Mouse (Mus musculus) hindbrain, postnatal 0 days (tissue): ENCODE data around the gene Col26a1. TPM values are rescaled to one million over a fixed set of nuclear protein-coding genes. Genes with fewer than 3 reads are reported as not detected.

Experiments
- ATAC-seq: fragments of 200-750 bp; cut with Nextera tagmentation; 2 replicates; pipeline ENCODE4 v1.8.0; 2017; ENCODE audit warnings: mild to moderate bottlenecking, moderate TSS enrichment, moderate library complexity
- DNase-seq: peaks from one replicate; pipeline ENCODE4 v3.0.0-alpha.2; 2015; ENCODE audit warnings: low spot score
- H3K27ac ChIP-seq: fragments of 300-500 bp; sonication (generic); 2 replicates; pipeline ENCODE4 v1.5.1; 2014; ENCODE audit warnings: mild to moderate bottlenecking
- H3K27me3 ChIP-seq: fragments of 300-500 bp; sonication (generic); 2 replicates; pipeline ENCODE4 v1.6.1; 2014; ENCODE audit warnings: low read length, mixed read lengths; ENCODE audit not compliant: insufficient read depth
- H3K36me3 ChIP-seq: fragments of 300-500 bp; sonication (generic); 2 replicates; pipeline ENCODE4 v1.6.1; 2014; ENCODE audit warnings: low read length, mixed read lengths; ENCODE audit not compliant: insufficient read depth
- H3K4me1 ChIP-seq: fragments of 300-500 bp; sonication (generic); 2 replicates; pipeline ENCODE4 v1.6.1; 2014; ENCODE audit warnings: antibody characterized with exemption, low read length, mixed read lengths; ENCODE audit not compliant: insufficient read depth
- H3K4me2 ChIP-seq: fragments of 300-500 bp; sonication (generic); 2 replicates; pipeline ENCODE4 v1.6.1; 2014; ENCODE audit warnings: low read depth, mild to moderate bottlenecking, low read length, moderate library complexity, mixed read lengths
- H3K4me3 ChIP-seq: fragments of 300-500 bp; sonication (generic); 2 replicates; pipeline ENCODE4 v1.5.1; 2014; ENCODE audit warnings: low read length
- H3K9ac ChIP-seq: fragments of 300-500 bp; sonication (generic); replicated peaks from 2 replicates; pipeline ENCODE4 v1.6.1; 2014; ENCODE audit warnings: mild to moderate bottlenecking, low read length, moderate library complexity, mixed read lengths
- H3K9me3 ChIP-seq: fragments of 300-500 bp; sonication (generic); 2 replicates; pipeline ENCODE4 v1.6.1; 2016; ENCODE audit warnings: low read length, mixed read lengths
- CTCF ChIP-seq: IDR thresholded peaks from 2 replicates; pipeline ENCODE4 v1.5.1; 2016; ENCODE audit warnings: antibody characterized with exemption, control low read depth, low read depth
- WGBS: fragments of 180-500 bp; shearing (Covaris S2); extraction: QIAGEN DNeasy Blood & Tissue Kit; methylation state at CpG from one replicate; pipeline ENCODE4 v1.1.7; 2014; 5-methylcytosine and 5-hydroxymethylcytosine counted together
- polyA plus RNA-seq: library from polyadenylated mRNA; unstranded; fragments of >200 nt; fragmentation: Nextera tagmentation; extraction: Ambion mirVana; gene quantifications from 2 replicates; pipeline ENCODE4 v1.2.1, GENCODE M21; 2015
- total RNA-seq: library from RNA; depleted of rRNA; stranded (reverse); fragments of >200 nt; gene quantifications from 2 replicates; pipeline ENCODE4 v1.2.3, GENCODE M21; 2014

Gene Col26a1
- total and polyA plus RNA-seq, 2 experiments from 2014 or later: 35.6 to 56.6 TPM

GRCm38 (mm10) chr5:136843930-136844329 lies 39.1 kb downstream of the Col26a1 start:
- DNase-seq (no peak), ATAC-seq (no peak)
- no peak overlapping the region for H3K4me3 ChIP-seq
- H3K9ac ChIP-seq: no peak overlapping the region
- H3K27me3 ChIP-seq: no peaks in the 10 kb centered on the region
- no peak overlapping the region for H3K27ac ChIP-seq
- no peaks in the 10 kb centered on the region for H3K36me3 ChIP-seq
- H3K9me3 ChIP-seq: no peaks in the 10 kb centered on the region
- no peak overlapping the region for H3K4me2 ChIP-seq
- 57% methylated on average over 5 of the region's 5 CpGs for WGBS
- H3K4me1 ChIP-seq: no peaks in the 10 kb centered on the region
- TF ChIP-seq CTCF: no peak

DNA sequence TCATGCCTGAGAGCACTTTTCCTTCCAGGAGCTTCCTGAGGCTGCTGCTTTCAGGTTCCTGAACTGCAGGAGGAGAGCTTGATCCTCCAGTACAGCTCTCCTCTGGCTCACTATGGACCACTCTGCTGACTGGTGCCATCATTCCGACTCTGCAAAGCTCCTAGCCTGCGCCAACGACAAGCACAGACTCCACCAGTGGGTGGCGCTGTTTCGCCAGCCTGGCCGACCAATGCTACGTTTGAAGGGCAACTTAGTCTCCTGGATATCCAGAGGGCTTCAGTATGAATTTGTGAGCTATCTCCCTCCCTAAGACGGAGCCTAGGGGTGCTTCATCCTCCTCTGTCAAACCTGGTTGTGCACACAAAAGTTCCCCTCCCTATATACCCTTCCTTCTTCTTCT lies 43.0 kb downstream of the Col26a1 start:
- TF ChIP-seq CTCF: peak; percentile 83
- Histone ChIP-seq H3K4me3 (no peak overlapping the region), H3K4me1 (no peaks in the 10 kb centered on the region), H3K27ac (no peak overlapping the region), H3K36me3 (no peaks in the 10 kb centered on the region), H3K27me3 (no peaks in the 10 kb centered on the region), H3K9ac (no peak overlapping the region), H3K4me2 (no peak overlapping the region), H3K9me3 (no peaks in the 10 kb centered on the region)
- DNase-seq (peak; percentile 71), ATAC-seq (no peak)
- WGBS: 11% methylated on average over 8 of the region's 8 CpGs

DNA sequence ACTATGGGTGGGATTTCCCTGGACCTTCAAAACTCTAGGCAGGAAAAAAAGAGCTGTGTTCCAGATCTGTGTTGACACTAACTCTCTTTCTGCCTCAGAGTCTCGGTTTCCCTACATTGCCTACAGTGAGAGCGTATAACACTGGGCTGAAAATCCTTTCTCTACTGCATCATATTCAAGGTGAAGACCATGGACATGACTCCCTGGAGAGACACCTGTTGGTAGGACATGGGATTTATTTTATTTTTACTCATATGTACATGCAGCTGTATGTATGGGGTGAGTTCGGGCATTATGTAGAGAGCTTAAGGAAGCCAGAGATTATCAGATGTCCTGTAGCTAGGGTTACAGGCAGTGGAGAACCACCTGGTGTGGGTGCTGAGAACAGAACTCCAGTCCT lies 50.0 kb downstream of the Col26a1 start:
- Histone ChIP-seq H3K9me3 (no peaks in the 10 kb centered on the region), H3K4me3 (no peak overlapping the region), H3K9ac (no peak overlapping the region), H3K36me3 (no peaks in the 10 kb centered on the region), H3K4me1 (no peaks in the 10 kb centered on the region), H3K27me3 (no peaks in the 10 kb centered on the region), H3K4me2 (no peak overlapping the region), H3K27ac (no peak overlapping the region)
- ATAC-seq (no peak), DNase-seq (no peak)
- no peak for TF ChIP-seq CTCF
- WGBS: 85% methylated on average over 3 of the region's 3 CpGs

- Histone ChIP-seq H3K9me3 (no peaks in the 10 kb centered on the region), H3K4me3 (no peak overlapping the region), H3K36me3 (no peaks in the 10 kb centered on the region), H3K4me2 (no peak overlapping the region), H3K9ac (no peak overlapping the region), H3K4me1 (no peaks in the 10 kb centered on the region), H3K27me3 (no peaks in the 10 kb centered on the region), H3K27ac (no peak overlapping the region)
- TF ChIP-seq CTCF: no peak
- no peak for DNase-seq
- no peak for ATAC-seq
- WGBS: 64% methylated on average over 3 of the region's 3 CpGs
Observed at GRCm38 (mm10) chr5:136830156-136830555, 52.9 kb downstream of the Col26a1 start.

- Histone ChIP-seq H3K9ac (no peak overlapping the region), H3K27me3 (no peaks in the 10 kb centered on the region), H3K27ac (no peak overlapping the region), H3K9me3 (no peaks in the 10 kb centered on the region), H3K4me2 (no peak overlapping the region), H3K4me3 (no peak overlapping the region), H3K4me1 (no peaks in the 10 kb centered on the region), H3K36me3 (no peaks in the 10 kb centered on the region)
- no peak for TF ChIP-seq CTCF
- no peak for DNase-seq
- ATAC-seq: no peak
- WGBS: 60% methylated on average over 8 of the region's 8 CpGs
Observed at GRCm38 (mm10) chr5:136821971-136822370, 61.0 kb downstream of the Col26a1 start.

GRCm38 (mm10) chr5:136820911-136821310 lies 62.1 kb downstream of the Col26a1 start:
- 85% methylated on average over 2 of the region's 2 CpGs for WGBS
- Histone ChIP-seq H3K4me3 (no peak overlapping the region), H3K4me1 (no peaks in the 10 kb centered on the region), H3K9ac (no peak overlapping the region), H3K4me2 (no peak overlapping the region), H3K27me3 (no peaks in the 10 kb centered on the region), H3K9me3 (no peaks in the 10 kb centered on the region), H3K36me3 (no peaks in the 10 kb centered on the region), H3K27ac (no peak overlapping the region)
- DNase-seq (no peak), ATAC-seq (no peak)
- 0 out of 2 replicates have a peak, but pooled peaks have one; percentile 3 for TF ChIP-seq CTCF

DNA sequence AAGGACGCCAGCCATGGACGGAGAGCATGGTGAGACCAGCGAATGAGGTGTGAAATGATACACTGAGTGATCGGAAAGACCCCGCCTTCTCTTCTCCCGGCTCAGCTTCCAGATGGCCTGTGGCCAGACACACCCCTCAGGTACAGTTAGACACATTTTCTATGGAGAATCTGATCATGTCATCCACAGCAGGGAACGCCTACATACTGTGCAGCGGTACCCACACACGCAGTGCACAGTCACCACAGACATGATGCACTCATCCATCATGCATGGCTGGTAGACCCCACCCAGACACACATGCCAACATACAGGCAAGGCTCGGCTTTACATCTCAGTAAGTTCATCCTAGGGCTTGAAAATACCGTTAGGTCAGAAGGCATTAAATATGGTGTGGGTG lies 63.3 kb downstream of the Col26a1 start:
- H3K4me2 ChIP-seq: no peak overlapping the region
- ATAC-seq: no peak
- H3K27me3 ChIP-seq: no peaks in the 10 kb centered on the region
- H3K9me3 ChIP-seq: 0 out of 2 replicates have a peak, but pooled peaks cover 3% of the 10 kb centered on the region
- TF ChIP-seq CTCF: no peak
- H3K36me3 ChIP-seq: no peaks in the 10 kb centered on the region
- no peak for DNase-seq
- no peaks in the 10 kb centered on the region for H3K4me1 ChIP-seq
- no peak overlapping the region for H3K27ac ChIP-seq
- H3K9ac ChIP-seq: no peak overlapping the region
- WGBS: 71% methylated on average over 11 of the region's 11 CpGs
- H3K4me3 ChIP-seq: no peak overlapping the region
